Mouse (Mus musculus): ENCODE data around the gene Pip5k1c. TPM values are rescaled to one million over a fixed set of nuclear protein-coding genes. Genes with fewer than 3 reads are reported as not detected.

The Pip5k1c gene
- polyA plus RNA-seq, 1 experiment from 2014 or later: 76.4 TPM

GRCm38 (mm10) chr10:81342686-81343505 lies 50.1 kb downstream of the Pip5k1c start, which contains the start of gene Gipc3:
TSS of gene Gipc3 (minus strand) at chr10:81343266.
- H3K27me3 ChIP-seq (replicated peaks; ENCODE audit: control insufficient read depth, insufficient read depth, low read length): peaks cover 38% of the 10 kb centered on the region
- no peak for ATAC-seq
- H3K9ac ChIP-seq (ENCODE audit: low read length): peak within 1 kb of the TSS; percentile 59
- no peak for DNase-seq (ENCODE audit: low spot score)
- peaks cover 6% of the 10 kb centered on the region for H3K36me3 ChIP-seq (ENCODE audit: control insufficient read depth, insufficient read depth, low read length)
- no peaks in the 10 kb centered on the region for H3K9me3 ChIP-seq (replicated peaks; ENCODE audit: control insufficient read depth, low read length)
- peak within 1 kb of the TSS; percentile 58 for H3K4me2 ChIP-seq (ENCODE audit: low read length)
- 4% methylated on average over 48 of the region's 67 CpGs for WGBS
- H3K4me3 ChIP-seq (ENCODE audit: low read depth, low read length): peak within 1 kb of the TSS; percentile 33
- no peak within 1 kb of the TSS for H3K27ac ChIP-seq (ENCODE audit: low read depth, low read length)
- peaks cover 8% of the 10 kb centered on the region; the same call in 1 of the 2 replicates for H3K4me1 ChIP-seq (ENCODE audit: control insufficient read depth, insufficient read depth, low read length)

GRCm38 (mm10) chr10:81344421-81345161 lies 51.8 kb downstream of the Pip5k1c start:
- Histone ChIP-seq H3K27ac (ENCODE audit: low read depth, low read length) (no peak overlapping the region), H3K9me3 (replicated peaks; ENCODE audit: control insufficient read depth, low read length) (no peaks in the 10 kb centered on the region), H3K4me2 (ENCODE audit: low read length) (no peak overlapping the region), H3K4me3 (ENCODE audit: low read depth, low read length) (no peak overlapping the region), H3K36me3 (ENCODE audit: control insufficient read depth, insufficient read depth, low read length) (peaks cover 10% of the 10 kb centered on the region), H3K27me3 (replicated peaks; ENCODE audit: control insufficient read depth, insufficient read depth, low read length) (peaks cover 38% of the 10 kb centered on the region), H3K4me1 (ENCODE audit: control insufficient read depth, insufficient read depth, low read length) (peaks cover 12% of the 10 kb centered on the region), H3K9ac (ENCODE audit: low read length) (no peak overlapping the region)
- no peak for DNase-seq (ENCODE audit: low spot score)
- 52% methylated on average over 8 of the region's 8 CpGs for WGBS
- ATAC-seq: no peak

DNA sequence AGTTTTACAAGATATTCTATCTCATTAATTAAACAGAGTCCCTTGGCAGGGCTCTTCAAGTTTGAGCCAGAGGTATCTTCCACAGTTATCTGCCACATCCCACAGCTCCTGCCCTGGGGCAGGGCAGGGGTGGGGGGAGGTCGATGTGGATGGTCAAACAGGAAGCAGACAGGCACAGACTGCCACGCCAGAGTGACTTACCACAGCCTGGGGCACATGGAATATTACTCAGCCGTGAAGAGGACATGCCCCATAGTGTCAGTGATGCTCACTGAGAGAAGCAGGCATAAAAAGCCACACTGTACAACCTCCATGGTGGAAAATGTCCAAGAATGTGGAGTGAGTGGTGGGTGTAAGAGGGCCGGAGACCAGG lies 52.4 kb downstream of the Pip5k1c start:
- Histone ChIP-seq H3K4me3 (ENCODE audit: low read depth, low read length) (no peak overlapping the region), H3K36me3 (ENCODE audit: control insufficient read depth, insufficient read depth, low read length) (peaks cover 10% of the 10 kb centered on the region), H3K9ac (ENCODE audit: low read length) (no peak overlapping the region), H3K27me3 (replicated peaks; ENCODE audit: control insufficient read depth, insufficient read depth, low read length) (peaks cover 38% of the 10 kb centered on the region), H3K9me3 (replicated peaks; ENCODE audit: control insufficient read depth, low read length) (no peaks in the 10 kb centered on the region), H3K27ac (ENCODE audit: low read depth, low read length) (no peak overlapping the region), H3K4me1 (ENCODE audit: control insufficient read depth, insufficient read depth, low read length) (peaks cover 15% of the 10 kb centered on the region), H3K4me2 (ENCODE audit: low read length) (no peak overlapping the region)
- ATAC-seq (no peak), DNase-seq (ENCODE audit: low spot score) (no peak)
- 89% methylated on average over 4 of the region's 4 CpGs for WGBS

GRCm38 (mm10) chr10:81346453-81347067 lies 53.8 kb downstream of the Pip5k1c start:
- peaks cover 10% of the 10 kb centered on the region for H3K36me3 ChIP-seq (ENCODE audit: control insufficient read depth, insufficient read depth, low read length)
- peaks cover 31% of the 10 kb centered on the region for H3K27me3 ChIP-seq (replicated peaks; ENCODE audit: control insufficient read depth, insufficient read depth, low read length)
- peak overlapping the region; percentile 37 for H3K9ac ChIP-seq (ENCODE audit: low read length)
- H3K4me1 ChIP-seq (ENCODE audit: control insufficient read depth, insufficient read depth, low read length): peaks cover 15% of the 10 kb centered on the region
- no peak for ATAC-seq
- peak overlapping the region; percentile 13; the same call in 1 of the 2 replicates for H3K4me3 ChIP-seq (ENCODE audit: low read depth, low read length)
- peak; percentile 78 for DNase-seq (ENCODE audit: low spot score)
- no peak overlapping the region for H3K27ac ChIP-seq (ENCODE audit: low read depth, low read length)
- 4% methylated on average over 55 of the region's 55 CpGs for WGBS
- H3K9me3 ChIP-seq (replicated peaks; ENCODE audit: control insufficient read depth, low read length): no peaks in the 10 kb centered on the region
- H3K4me2 ChIP-seq (ENCODE audit: low read length): peak overlapping the region; percentile 48

GRCm38 (mm10) chr10:81349146-81349545 lies 56.4 kb downstream of the Pip5k1c start:
- Histone ChIP-seq H3K9ac (ENCODE audit: low read length) (peak overlapping the region; percentile 79), H3K9me3 (replicated peaks; ENCODE audit: control insufficient read depth, low read length) (no peaks in the 10 kb centered on the region)

GRCm38 (mm10) chr10:81349961-81350350 lies 57.2 kb downstream of the Pip5k1c start:
- WGBS: under 1% methylated on average over 28 of the region's 29 CpGs
- Histone ChIP-seq H3K9ac (ENCODE audit: low read length) (peak overlapping the region; percentile 79), H3K9me3 (replicated peaks; ENCODE audit: control insufficient read depth, low read length) (no peaks in the 10 kb centered on the region), H3K27me3 (replicated peaks; ENCODE audit: control insufficient read depth, insufficient read depth, low read length) (peaks cover 3% of the 10 kb centered on the region; the same call in 1 of the 2 replicates), H3K4me3 (ENCODE audit: low read depth, low read length) (peak overlapping the region; percentile 72), H3K4me1 (ENCODE audit: control insufficient read depth, insufficient read depth, low read length) (peaks cover 15% of the 10 kb centered on the region), H3K4me2 (ENCODE audit: low read length) (peak overlapping the region; percentile 92), H3K36me3 (ENCODE audit: control insufficient read depth, insufficient read depth, low read length) (peaks cover 10% of the 10 kb centered on the region), H3K27ac (ENCODE audit: low read depth, low read length) (no peak overlapping the region)
- DNase-seq (ENCODE audit: low spot score) (no peak), ATAC-seq (peak; percentile 25)

More at GRCm38 (mm10) chr10:81349146-81349545, 56.4 kb downstream of the Pip5k1c start:
- Histone ChIP-seq H3K27ac (ENCODE audit: low read depth, low read length) (no peak overlapping the region), H3K36me3 (ENCODE audit: control insufficient read depth, insufficient read depth, low read length) (peaks cover 10% of the 10 kb centered on the region), H3K4me2 (ENCODE audit: low read length) (peak overlapping the region; percentile 92), H3K27me3 (replicated peaks; ENCODE audit: control insufficient read depth, insufficient read depth, low read length) (peaks cover 7% of the 10 kb centered on the region; the same call in 1 of the 2 replicates), H3K4me1 (ENCODE audit: control insufficient read depth, insufficient read depth, low read length) (peaks cover 15% of the 10 kb centered on the region), H3K4me3 (ENCODE audit: low read depth, low read length) (peak overlapping the region; percentile 72)
- DNase-seq (ENCODE audit: low spot score): no peak
- ATAC-seq: no peak
- 4% methylated on average over 12 of the region's 12 CpGs for WGBS

- Histone ChIP-seq H3K9me3 (replicated peaks; ENCODE audit: control insufficient read depth, low read length) (no peaks in the 10 kb centered on the region), H3K27ac (ENCODE audit: low read depth, low read length) (peak within 1 kb of the TSS; percentile 33; the same call in 1 of the 2 replicates), H3K4me1 (ENCODE audit: control insufficient read depth, insufficient read depth, low read length) (peaks cover 15% of the 10 kb centered on the region), H3K36me3 (ENCODE audit: control insufficient read depth, insufficient read depth, low read length) (peaks cover 10% of the 10 kb centered on the region), H3K4me3 (ENCODE audit: low read depth, low read length) (peak within 1 kb of the TSS; percentile 72), H3K4me2 (ENCODE audit: low read length) (peak within 1 kb of the TSS; percentile 92), H3K27me3 (replicated peaks; ENCODE audit: control insufficient read depth, insufficient read depth, low read length) (no peaks in the 10 kb centered on the region; the same call in 1 of the 2 replicates), H3K9ac (ENCODE audit: low read length) (peak within 1 kb of the TSS; percentile 79)
- ATAC-seq (peak; percentile 96), DNase-seq (ENCODE audit: low spot score) (peak; percentile 99)
- under 1% methylated on average over 54 of the region's 54 CpGs for WGBS
These were observed 57.7 kb downstream of the Pip5k1c start, which contains the start of gene Hmg20b for GRCm38 (mm10) chr10:81350351-81351063. TSS of gene Hmg20b (minus strand) at chr10:81350480.

- Histone ChIP-seq H3K27ac (ENCODE audit: low read depth, low read length) (no peak overlapping the region), H3K36me3 (ENCODE audit: control insufficient read depth, insufficient read depth, low read length) (peaks cover 10% of the 10 kb centered on the region), H3K4me3 (ENCODE audit: low read depth, low read length) (no peak overlapping the region), H3K27me3 (replicated peaks; ENCODE audit: control insufficient read depth, insufficient read depth, low read length) (no peaks in the 10 kb centered on the region), H3K9me3 (replicated peaks; ENCODE audit: control insufficient read depth, low read length) (no peaks in the 10 kb centered on the region), H3K4me2 (ENCODE audit: low read length) (no peak overlapping the region), H3K9ac (ENCODE audit: low read length) (no peak overlapping the region), H3K4me1 (ENCODE audit: control insufficient read depth, insufficient read depth, low read length) (peaks cover 11% of the 10 kb centered on the region)
- ATAC-seq (no peak), DNase-seq (ENCODE audit: low spot score) (no peak)
- WGBS: 28% methylated on average over 9 of the region's 9 CpGs
These were observed 59.0 kb downstream of the Pip5k1c start for GRCm38 (mm10) chr10:81351678-81352291.

All from forebrain, embryonic 14.5 days (tissue).